Mouse (Mus musculus) macrophage (primary cell): Measurements from ENCODE around the gene Timp2. TPM values are rescaled to one million over a fixed set of nuclear protein-coding genes. Genes with fewer than 3 reads are reported as not detected.
"Not testable (repeated sequence)": the region's sequence is repeated elsewhere in the genome, so short reads cannot be mapped to it uniquely, and the experiment has no call there.

Source experiments
- H3K27ac ChIP-seq: fragments of 350-480 bp; formaldehyde crosslinking; 2 replicates; pipeline ENCODE4 v1.9.0; 2021
- H3K36me3 ChIP-seq: fragments of 350-480 bp; formaldehyde crosslinking; 2 replicates; pipeline ENCODE4 v1.9.0; 2021; ENCODE audit errors: inconsistent target
- H3K4me3 ChIP-seq: fragments of 350-480 bp; formaldehyde crosslinking; 2 replicates; pipeline ENCODE4 v1.9.0; 2021; ENCODE audit errors: inconsistent target
- H3K79me2 ChIP-seq: fragments of 350-480 bp; formaldehyde crosslinking; 2 replicates; pipeline ENCODE4 v1.9.0; 2021; ENCODE audit errors: inconsistent target
- WGBS: methylation state at CpG from one replicate; pipeline ENCODE4 v1.1.7; 2026; ENCODE audit warnings: inconsistent platforms; ENCODE audit not compliant: missing documents; 5-methylcytosine and 5-hydroxymethylcytosine counted together
- polyA plus RNA-seq: library from polyadenylated mRNA; stranded (reverse); fragments of 250-400 nt; gene quantifications from 3 replicates; pipeline ENCODE4 v1.2.4, GENCODE M21; 2018; ENCODE audit warnings: inconsistent platforms

The Timp2 gene
- polyA plus RNA-seq, 1 experiment from 2014 or later, result 662 TPM

- Histone ChIP-seq H3K36me3 (peaks cover 61% of the 10 kb centered on the region), H3K4me3 (no peak overlapping the region), H3K79me2 (peaks cover 24% of the 10 kb centered on the region; the same call in 1 of the 2 replicates), H3K27ac (no peak overlapping the region)
- 54% methylated on average over 5 of the region's 5 CpGs for WGBS
These were observed 36.9 kb downstream of the Timp2 start for GRCm38 (mm10) chr11:118318678-118319077.

- 52% methylated on average over 7 of the region's 7 CpGs for WGBS
- Histone ChIP-seq H3K79me2 (peaks cover 8% of the 10 kb centered on the region; the same call in 1 of the 2 replicates), H3K4me3 (no peak overlapping the region), H3K27ac (no peak overlapping the region), H3K36me3 (peaks cover 61% of the 10 kb centered on the region)
These were observed 38.4 kb downstream of the Timp2 start for GRCm38 (mm10) chr11:118317129-118317528.

GRCm38 (mm10) chr11:118316231-118316806 lies 39.2 kb downstream of the Timp2 start:
- H3K36me3 ChIP-seq, result peaks cover 61% of the 10 kb centered on the region
- no peak overlapping the region for H3K27ac ChIP-seq
- H3K79me2 ChIP-seq, result peaks cover under 1% of the 10 kb centered on the region; the same call in 1 of the 2 replicates
- no peak overlapping the region for H3K4me3 ChIP-seq
- WGBS, result 94% methylated on average over 8 of the region's 8 CpGs

GRCm38 (mm10) chr11:118312132-118312723 lies 43.3 kb downstream of the Timp2 start:
- Histone ChIP-seq H3K36me3 (peaks cover 59% of the 10 kb centered on the region), H3K79me2 (no peaks in the 10 kb centered on the region), H3K27ac (peak overlapping the region; percentile 84), H3K4me3 (no peak overlapping the region)
- 55% methylated on average over 6 of the region's 6 CpGs for WGBS

- H3K79me2 ChIP-seq, H3K27ac ChIP-seq, H3K4me3 ChIP-seq: not testable (repeated sequence)
- peaks cover 59% of the 10 kb centered on the region for H3K36me3 ChIP-seq
- 92% methylated on average over 2 of the region's 2 CpGs for WGBS
These were observed 47.6 kb downstream of the Timp2 start for GRCm38 (mm10) chr11:118307962-118308361.

GRCm38 (mm10) chr11:118303959-118304358 lies 51.6 kb downstream of the Timp2 start:
- not testable (repeated sequence) for H3K79me2 ChIP-seq, H3K4me3 ChIP-seq, H3K27ac ChIP-seq
- peaks cover 59% of the 10 kb centered on the region for H3K36me3 ChIP-seq
- WGBS, result 95% methylated on average over 4 of the region's 4 CpGs

- peaks cover 30% of the 10 kb centered on the region for H3K36me3 ChIP-seq
- WGBS, result 86% methylated on average over 2 of the region's 2 CpGs
- H3K79me2 ChIP-seq, result no peaks in the 10 kb centered on the region
- no peak overlapping the region for H3K27ac ChIP-seq
- no peak overlapping the region for H3K4me3 ChIP-seq
These were observed 56.7 kb downstream of the Timp2 start for GRCm38 (mm10) chr11:118298810-118299209.

GRCm38 (mm10) chr11:118297967-118298366 lies 57.6 kb downstream of the Timp2 start:
- H3K27ac ChIP-seq, result no peak overlapping the region
- WGBS, result 98% methylated on average over 3 of the region's 3 CpGs
- peaks cover 21% of the 10 kb centered on the region for H3K36me3 ChIP-seq
- H3K79me2 ChIP-seq, result no peaks in the 10 kb centered on the region
- H3K4me3 ChIP-seq, result no peak overlapping the region

- no peaks in the 10 kb centered on the region for H3K79me2 ChIP-seq
- H3K4me3 ChIP-seq, result no peak overlapping the region
- no peak overlapping the region for H3K27ac ChIP-seq
- WGBS, result 100% methylated on average over 1 of the region's 2 CpGs
- no peaks in the 10 kb centered on the region for H3K36me3 ChIP-seq
These were observed 60.5 kb downstream of the Timp2 start for GRCm38 (mm10) chr11:118295026-118295425.

- Histone ChIP-seq H3K27ac (no peak overlapping the region), H3K79me2 (peaks cover 21% of the 10 kb centered on the region), H3K4me3 (no peak overlapping the region), H3K36me3 (no peaks in the 10 kb centered on the region)
- 91% methylated on average over 6 of the region's 6 CpGs for WGBS
These were observed 62.9 kb downstream of the Timp2 start for GRCm38 (mm10) chr11:118292671-118293070.

GRCm38 (mm10) chr11:118289999-118290889 lies 65.3 kb downstream of the Timp2 start, which contains the start of gene Usp36:
Gene Usp36 (minus strand): TSS chr11:118290244.
- Histone ChIP-seq H3K27ac (peak within 1 kb of the TSS; percentile 64), H3K36me3 (peaks cover 16% of the 10 kb centered on the region; the same call in 1 of the 2 replicates), H3K4me3 (peak within 1 kb of the TSS; percentile 93), H3K79me2 (peaks cover 32% of the 10 kb centered on the region)
- WGBS, result 2% methylated on average over 68 of the region's 68 CpGs

GRCm38 (mm10) chr11:118289562-118289961 lies 66.0 kb downstream of the Timp2 start:
- Histone ChIP-seq H3K79me2 (peaks cover 32% of the 10 kb centered on the region), H3K27ac (peak overlapping the region; percentile 49), H3K36me3 (peaks cover 23% of the 10 kb centered on the region; the same call in 1 of the 2 replicates), H3K4me3 (peak overlapping the region; percentile 93)
- WGBS, result 0% methylated on average over 22 of the region's 22 CpGs

GRCm38 (mm10) chr11:118289037-118289511 lies 66.5 kb downstream of the Timp2 start:
- Histone ChIP-seq H3K36me3 (peaks cover 28% of the 10 kb centered on the region; the same call in 1 of the 2 replicates), H3K27ac (peak overlapping the region; percentile 49; the same call in 1 of the 2 replicates), H3K4me3 (peak overlapping the region; percentile 93), H3K79me2 (peaks cover 32% of the 10 kb centered on the region)
- WGBS, result 5% methylated on average over 16 of the region's 16 CpGs

- WGBS, result 94% methylated on average over 9 of the region's 9 CpGs
- Histone ChIP-seq H3K36me3 (peaks cover 41% of the 10 kb centered on the region), H3K4me3 (no peak overlapping the region), H3K79me2 (peaks cover 32% of the 10 kb centered on the region), H3K27ac (no peak overlapping the region)
These were observed 68.0 kb downstream of the Timp2 start for GRCm38 (mm10) chr11:118287573-118287972.
